Mouse (Mus musculus): Measurements from ENCODE around the gene Dock4.
A peak's percentile ranks its signal among the peaks of the same experiment; 100 is the strongest.

Dock4 gene

GRCm38 (mm10) chr12:40568971-40569968, 123.5 kb downstream of the Dock4 start:
- DNase-seq (ENCODE audit: low spot score in 2 of 2) = no peak

- DNase-seq (ENCODE audit: low spot score in 2 of 2) = no peak
These were observed 124.5 kb downstream of the Dock4 start for GRCm38 (mm10) chr12:40570250-40570649.

GRCm38 (mm10) chr12:40574051-40574450, 128.3 kb downstream of the Dock4 start:
- DNase-seq (ENCODE audit: low spot score in 2 of 2) = no peak

- DNase-seq (ENCODE audit: low spot score in 2 of 2) = no peak
These were observed 131.0 kb downstream of the Dock4 start for GRCm38 (mm10) chr12:40576749-40577148.

GRCm38 (mm10) chr12:40580351-40580750, 134.6 kb downstream of the Dock4 start:
- no peak for DNase-seq (ENCODE audit: low spot score in 2 of 2)

GRCm38 (mm10) chr12:40581037-40581436, 135.3 kb downstream of the Dock4 start:
- DNase-seq (ENCODE audit: low spot score in 2 of 2) = no peak

- no peak for DNase-seq (ENCODE audit: low spot score in 2 of 2)
These were observed 136.3 kb downstream of the Dock4 start for GRCm38 (mm10) chr12:40582059-40582458.

- no peak for DNase-seq (ENCODE audit: low spot score in 2 of 2)
These were observed 139.0 kb downstream of the Dock4 start for GRCm38 (mm10) chr12:40584526-40585289.

GRCm38 (mm10) chr12:40585456-40586141, 139.8 kb downstream of the Dock4 start:
- no peak for DNase-seq (ENCODE audit: low spot score in 2 of 2)

- DNase-seq (ENCODE audit: low spot score in 2 of 2) = no peak
These were observed 148.4 kb downstream of the Dock4 start for GRCm38 (mm10) chr12:40594161-40594560.

GRCm38 (mm10) chr12:40595440-40595839, 149.7 kb downstream of the Dock4 start:
- DNase-seq (ENCODE audit: low spot score in 2 of 2) = peak in 1 of 2 experiments; percentile 20

GRCm38 (mm10) chr12:40596020-40596419, 150.3 kb downstream of the Dock4 start:
- DNase-seq (ENCODE audit: low spot score in 2 of 2) = no peak

- no peak for DNase-seq (ENCODE audit: low spot score in 2 of 2)
These were observed 150.7 kb downstream of the Dock4 start for GRCm38 (mm10) chr12:40596441-40596840.

- no peak for DNase-seq (ENCODE audit: low spot score in 2 of 2)
These were observed 154.2 kb downstream of the Dock4 start for GRCm38 (mm10) chr12:40599952-40600351.

GRCm38 (mm10) chr12:40605565-40605964, 159.8 kb downstream of the Dock4 start:
- no peak for DNase-seq (ENCODE audit: low spot score in 2 of 2)

GRCm38 (mm10) chr12:40622926-40623325, 177.2 kb downstream of the Dock4 start:
- DNase-seq (ENCODE audit: low spot score in 2 of 2) = no peak

GRCm38 (mm10) chr12:40626521-40626920, 180.8 kb downstream of the Dock4 start:
- DNase-seq (ENCODE audit: low spot score in 2 of 2) = peak in 1 of 2 experiments; percentile 31

- peak in 1 of 2 experiments; percentile 14 for DNase-seq (ENCODE audit: low spot score in 2 of 2)
These were observed 187.5 kb downstream of the Dock4 start for GRCm38 (mm10) chr12:40633242-40633641.

- DNase-seq (ENCODE audit: low spot score in 2 of 2) = no peak
These were observed 188.4 kb downstream of the Dock4 start for GRCm38 (mm10) chr12:40634169-40634568.

- DNase-seq (ENCODE audit: low spot score in 2 of 2) = no peak
These were observed 190.2 kb downstream of the Dock4 start for GRCm38 (mm10) chr12:40635991-40636390.

GRCm38 (mm10) chr12:40637427-40637826, 191.7 kb downstream of the Dock4 start:
- no peak for DNase-seq (ENCODE audit: low spot score in 2 of 2)

- DNase-seq (ENCODE audit: low spot score in 2 of 2) = no peak
These were observed 200.1 kb downstream of the Dock4 start for GRCm38 (mm10) chr12:40645869-40646268.
